Mouse (Mus musculus) C2C12 (cell line): ENCODE measurements around the gene Smyd1. TPM values are rescaled to one million over a fixed set of nuclear protein-coding genes. Genes with fewer than 3 reads are reported as not detected.

ENCODE experiments used
- H3K27me3 ChIP-seq: one replicate; pipeline ENCODE4 v1.6.1; 2011; ENCODE audit not compliant: control insufficient read depth, insufficient read depth, insufficient read length
- H3K36me3 ChIP-seq: one replicate; pipeline ENCODE4 v1.6.1; 2011; ENCODE audit not compliant: control insufficient read depth, insufficient read depth
- H3K4me3 ChIP-seq: one replicate; pipeline ENCODE4 v1.5.1; 2011; ENCODE audit warnings: mild to moderate bottlenecking, control low read depth; ENCODE audit not compliant: poor library complexity, insufficient read depth, severe bottlenecking
- H3K79me2 ChIP-seq: one replicate; pipeline ENCODE4 v1.6.1; 2011; ENCODE audit not compliant: control insufficient read depth, insufficient read depth
- H3K79me3 ChIP-seq: one replicate; pipeline ENCODE4 v1.6.1; 2011; ENCODE audit warnings: low read depth, control low read depth
- H3ac ChIP-seq: one replicate; pipeline ENCODE3; 2011; ENCODE audit warnings: low read depth; ENCODE audit not compliant: control insufficient read depth, insufficient read length
- CEBPB ChIP-seq: IDR thresholded peaks from one replicate; pipeline ENCODE4 v1.6.1; 2011; ENCODE audit warnings: low read depth, mild to moderate bottlenecking, control low read depth, moderate library complexity
- CTCF ChIP-seq: IDR thresholded peaks from one replicate; pipeline ENCODE4 v1.5.1; 2011; ENCODE audit not compliant: control insufficient read depth, insufficient read depth, insufficient read length
- FOSL1 ChIP-seq: IDR thresholded peaks from one replicate; pipeline ENCODE4 v1.8.0; 2011; ENCODE audit warnings: mild to moderate bottlenecking, low read length; ENCODE audit not compliant: poor library complexity, insufficient read depth, severe bottlenecking
- MAX ChIP-seq: IDR thresholded peaks from one replicate; pipeline ENCODE4 v1.6.1; 2011; ENCODE audit warnings: mild to moderate bottlenecking, control low read depth
- MYOD1 ChIP-seq: IDR thresholded peaks from one replicate; pipeline ENCODE4 v1.6.1; 2011; ENCODE audit warnings: low read depth; ENCODE audit not compliant: control insufficient read depth, insufficient read length
- MYOG ChIP-seq: IDR thresholded peaks from one replicate; pipeline ENCODE4 v1.6.1; 2011; ENCODE audit not compliant: control insufficient read depth, insufficient read length; ENCODE audit errors: extremely low read depth
- USF1 ChIP-seq: IDR thresholded peaks from one replicate; pipeline ENCODE4 v1.6.1; 2011; ENCODE audit warnings: low read depth, mild to moderate bottlenecking, control low read depth, moderate library complexity
- polyA plus RNA-seq: library from polyadenylated mRNA; unstranded; fragments of >200 nt; fragmentation: generic; extraction: Trizol; gene quantifications from one replicate; pipeline ENCODE4 v1.2.1, GENCODE M21; 2012; ENCODE audit warnings: missing spikeins

The Smyd1 gene
- polyA plus RNA-seq, 1 experiment = 7.1 TPM

- Histone ChIP-seq H3K79me3 (no peaks in the 10 kb centered on the region), H3K79me2 (no peaks in the 10 kb centered on the region), H3ac (no peak overlapping the region), H3K4me3 (no peak overlapping the region), H3K27me3 (no peaks in the 10 kb centered on the region), H3K36me3 (no peaks in the 10 kb centered on the region)
- TF ChIP-seq MYOG (no peak), FOSL1 (no peak), USF1 (no peak), MYOD1 (no peak)
These were observed 81.2 kb downstream of the Smyd1 start for GRCm38 (mm10) chr6:71240831-71241230.

GRCm38 (mm10) chr6:71239069-71239750 lies 82.8 kb downstream of the Smyd1 start:
- no peak for TF ChIP-seq MAX
- no peak for TF ChIP-seq MYOG
- TF ChIP-seq MYOD1 = no peak
- TF ChIP-seq CTCF = no peak
- TF ChIP-seq USF1 = no peak
- TF ChIP-seq CEBPB = no peak
- no peak for TF ChIP-seq FOSL1
- no peaks in the 10 kb centered on the region for H3K36me3 ChIP-seq
- H3K4me3 ChIP-seq = no peak overlapping the region
- H3K79me2 ChIP-seq = no peaks in the 10 kb centered on the region
- H3ac ChIP-seq = no peak overlapping the region
- no peaks in the 10 kb centered on the region for H3K27me3 ChIP-seq
- H3K79me3 ChIP-seq = no peaks in the 10 kb centered on the region

GRCm38 (mm10) chr6:71237031-71237431 lies 85.0 kb downstream of the Smyd1 start:
- no peaks in the 10 kb centered on the region for H3K36me3 ChIP-seq

GRCm38 (mm10) chr6:71236506-71236905 lies 85.5 kb downstream of the Smyd1 start:
- Histone ChIP-seq H3ac (no peak overlapping the region), H3K36me3 (no peaks in the 10 kb centered on the region), H3K79me3 (no peaks in the 10 kb centered on the region), H3K27me3 (no peaks in the 10 kb centered on the region), H3K79me2 (no peaks in the 10 kb centered on the region), H3K4me3 (no peak overlapping the region)
- no peak for TF ChIP-seq CTCF
- TF ChIP-seq CEBPB = no peak
- TF ChIP-seq MAX = no peak
- TF ChIP-seq MYOD1 = no peak
- no peak for TF ChIP-seq USF1
- no peak for TF ChIP-seq MYOG
- no peak for TF ChIP-seq FOSL1

More at GRCm38 (mm10) chr6:71237031-71237431, 85.0 kb downstream of the Smyd1 start:
- Histone ChIP-seq H3K79me2 (no peaks in the 10 kb centered on the region), H3K79me3 (no peaks in the 10 kb centered on the region), H3K4me3 (no peak overlapping the region), H3ac (no peak overlapping the region), H3K27me3 (no peaks in the 10 kb centered on the region)
- TF ChIP-seq MYOG (no peak), FOSL1 (no peak), CTCF (no peak), MYOD1 (no peak), CEBPB (no peak), MAX (no peak), USF1 (no peak)

GRCm38 (mm10) chr6:71235944-71236343 lies 86.1 kb downstream of the Smyd1 start:
- H3K4me3 ChIP-seq = no peak overlapping the region
- no peaks in the 10 kb centered on the region for H3K27me3 ChIP-seq
- H3K79me2 ChIP-seq = no peaks in the 10 kb centered on the region
- no peak for TF ChIP-seq MYOG
- TF ChIP-seq MAX = no peak
- no peak for TF ChIP-seq FOSL1
- TF ChIP-seq CEBPB = no peak
- TF ChIP-seq MYOD1 = no peak
- no peak for TF ChIP-seq CTCF
- no peak for TF ChIP-seq USF1
- H3K36me3 ChIP-seq = no peaks in the 10 kb centered on the region
- H3ac ChIP-seq = no peak overlapping the region
- no peaks in the 10 kb centered on the region for H3K79me3 ChIP-seq

- Histone ChIP-seq H3K79me3 (no peaks in the 10 kb centered on the region), H3K4me3 (no peak overlapping the region), H3ac (no peak overlapping the region), H3K79me2 (no peaks in the 10 kb centered on the region), H3K36me3 (no peaks in the 10 kb centered on the region), H3K27me3 (no peaks in the 10 kb centered on the region)
- TF ChIP-seq CTCF (no peak), MYOD1 (no peak), USF1 (no peak), MYOG (no peak), MAX (no peak), FOSL1 (no peak), CEBPB (no peak)
These were observed 86.9 kb downstream of the Smyd1 start for GRCm38 (mm10) chr6:71235121-71235520.
